Comparison of ENCODE assay signal across 9 mouse cellular contexts in genomic region chr14:76513395-76514049, GRCm38 (mm10). TPM values are rescaled to one million over a fixed set of nuclear protein-coding genes. Genes with fewer than 3 reads are reported as not detected.
DNase-seq lines count a peak whose midpoint lies in the region; ATAC-seq and TF ChIP-seq lines count a peak whose summit lies in the region.
"Had no signal": no experiment of that assay in that cellular context is flagged by ENCODE, and none has a peak within 500 bp of the region (broad histone marks: within the 10 kb centered on the region; RNA-seq: fewer than 3 reads in every experiment).

No protein-coding gene starts in this region.

- ATAC-seq in hindbrain, postnatal 0 days: peak; percentile 71
- peak; percentile 49 for ATAC-seq in midbrain, postnatal 0 days (ENCODE audit: low FRiP score)

- peak; percentile 51 for DNase-seq in kidney, adult 2 months
- no peak for DNase-seq in kidney, adult 8-10 months
- DNase-seq in embryo, embryonic 11 days: peak; percentile 77
- DNase-seq in hindbrain, postnatal 0 days (ENCODE audit: low spot score): peak; percentile 72
- DNase-seq in midbrain, postnatal 0 days (ENCODE audit: low spot score): peak; percentile 74
- no peak for DNase-seq in adrenal gland, adult 8-10 months
- no peak for DNase-seq in cerebellum, adult 9-10 months
- DNase-seq in right cerebral cortex, postnatal 10 days (ENCODE audit: low spot score in 2 of 2): no peak

- no peaks in the 10 kb centered on the region for H3K9me3 ChIP-seq in hindbrain, postnatal 0 days (ENCODE audit: low read length)
- H3K9me3 ChIP-seq in midbrain, postnatal 0 days (ENCODE audit: low read length): no peaks in the 10 kb centered on the region

- H3K4me2 ChIP-seq in hindbrain, postnatal 0 days (ENCODE audit: low read depth, low read length): peak overlapping the region; percentile 23
- H3K4me2 ChIP-seq in midbrain, postnatal 0 days (ENCODE audit: low read depth, low read length, poor library complexity, severe bottlenecking): peak overlapping the region; percentile 25

- no peak for TF ChIP-seq POLR2A in kidney, adult 2 months (IDR thresholded peaks at IDR 0.05; ENCODE audit: low read depth, low read length)

- no peaks in the 10 kb centered on the region for H3K27me3 ChIP-seq in kidney, adult 2 months (replicated peaks; ENCODE audit: control insufficient read depth, insufficient read depth, low read length)
- no peaks in the 10 kb centered on the region for H3K27me3 ChIP-seq in hindbrain, postnatal 0 days (ENCODE audit: insufficient read depth, low read length)
- no peaks in the 10 kb centered on the region for H3K27me3 ChIP-seq in midbrain, postnatal 0 days (ENCODE audit: insufficient read depth, low read length)

- TF ChIP-seq CTCF in kidney, adult 2 months (conservative IDR thresholded peaks at IDR 0.05; ENCODE audit: insufficient read depth, insufficient read length, low read depth, low read length): no peak
- TF ChIP-seq CTCF in hindbrain, postnatal 0 days (IDR thresholded peaks at IDR 0.05; ENCODE audit: low read depth): no peak
- TF ChIP-seq CTCF in midbrain, postnatal 0 days (IDR thresholded peaks at IDR 0.05): peak; percentile 19; the same call in 1 of the 2 replicates

- no peak overlapping the region for H3K4me3 ChIP-seq in kidney, adult 2 months (ENCODE audit: insufficient read depth, low read depth, low read length)
- H3K4me3 ChIP-seq in hindbrain, postnatal 0 days (ENCODE audit: low read length): no peak overlapping the region
- H3K4me3 ChIP-seq in midbrain, postnatal 0 days (ENCODE audit: low read depth, low read length): no peak overlapping the region

- WGBS in kidney, adult 2 months: 54% methylated on average over 11 of the region's 11 CpGs
- 24% methylated on average over 11 of the region's 11 CpGs for WGBS in hindbrain, postnatal 0 days
- 15% methylated on average over 11 of the region's 11 CpGs for WGBS in midbrain, postnatal 0 days

- H3K36me3 ChIP-seq in kidney, adult 2 months (ENCODE audit: control insufficient read depth, insufficient read depth, low read length): no peaks in the 10 kb centered on the region
- H3K36me3 ChIP-seq in hindbrain, postnatal 0 days (ENCODE audit: insufficient read depth, low read length): 0 out of 2 replicates have a peak, but pooled peaks cover 3% of the 10 kb centered on the region
- peaks cover 5% of the 10 kb centered on the region; the same call in 1 of the 2 replicates for H3K36me3 ChIP-seq in midbrain, postnatal 0 days (ENCODE audit: insufficient read depth, low read length)

- 0 out of 2 replicates have a peak overlapping the region, but pooled peaks have one; percentile 5 for H3K9ac ChIP-seq in hindbrain, postnatal 0 days (replicated peaks; ENCODE audit: low read length)
- H3K9ac ChIP-seq in midbrain, postnatal 0 days (replicated peaks; ENCODE audit: low read length, poor library complexity, severe bottlenecking): no peak overlapping the region

- no peak overlapping the region for H3K27ac ChIP-seq in kidney, adult 2 months (ENCODE audit: insufficient read depth, low read depth, low read length)
- H3K27ac ChIP-seq in hindbrain, postnatal 0 days: peak overlapping the region; percentile 54
- peak overlapping the region; percentile 8; the same call in 1 of the 2 replicates for H3K27ac ChIP-seq in midbrain, postnatal 0 days (ENCODE audit: low read depth, low read length)

- H3K4me1 ChIP-seq in kidney, adult 2 months (ENCODE audit: control insufficient read depth, insufficient read depth, low read length): no peaks in the 10 kb centered on the region
- peaks cover 13% of the 10 kb centered on the region for H3K4me1 ChIP-seq in hindbrain, postnatal 0 days (ENCODE audit: insufficient read depth, low read length)
- 0 out of 2 replicates have a peak, but pooled peaks cover 4% of the 10 kb centered on the region for H3K4me1 ChIP-seq in midbrain, postnatal 0 days (ENCODE audit: insufficient read depth, low read length)

RNA-seq across cellular contexts. Expression of gene Serp2, which starts 43.2 kb away (rescaled TPM):
- 1.0 and 2.0 TPM in 2 replicates for polyA plus RNA-seq in kidney, adult 2 months (2012; rRNA removed)
- total RNA-seq in hindbrain, postnatal 0 days (2014; rRNA removed): 125 and 187 TPM in 2 replicates
- 243 and 245 TPM in 2 replicates for polyA plus RNA-seq in hindbrain, postnatal 0 days (2015; fragmentation: Nextera tagmentation; extraction: Ambion mirVana)
- 164 and 199 TPM in 2 replicates for total RNA-seq in midbrain, postnatal 0 days (2014; rRNA removed)
- polyA plus RNA-seq in midbrain, postnatal 0 days (2015; fragmentation: Nextera tagmentation; extraction: Ambion mirVana): 271 and 292 TPM in 2 replicates
- total RNA-seq in adrenal gland, adult 8-10 months (2022): 1 to 10 TPM; 4.5 to 10.0 (median 6.7) TPM
- total RNA-seq: hematopoietic stem cell, adult 5-6 weeks had no signal

Comparison
In these comparisons a context has a peak if more than half of its experiments do, and no peak if none do; other contexts are left out.
1. DNase-seq: peak in kidney, adult 2 months (single experiment), embryo, embryonic 11 days (single experiment), hindbrain, postnatal 0 days (single experiment) and midbrain, postnatal 0 days (single experiment); none in kidney, adult 8-10 months (0 of 2), adrenal gland, adult 8-10 months (single experiment), cerebellum, adult 9-10 months (single experiment) and right cerebral cortex, postnatal 10 days (0 of 2).
2. RNA of gene Serp2, which starts 43.2 kb away (total RNA-seq): 164 to 199 TPM in midbrain, postnatal 0 days and 125 to 187 TPM in hindbrain, postnatal 0 days; 4.5 to 10.0 TPM in adrenal gland, adult 8-10 months; every median in the first group is over 10 times any median in the second.